Mouse (Mus musculus): ENCODE results near the gene Btc. TPM values are rescaled to one million over a fixed set of nuclear protein-coding genes. Genes with fewer than 3 reads are reported as not detected.

Btc gene
- polyA plus RNA-seq (2014; fragmentation: Nextera tagmentation; extraction: Ambion mirVana) = 1.8 and 1.9 TPM in 2 replicates

DNA sequence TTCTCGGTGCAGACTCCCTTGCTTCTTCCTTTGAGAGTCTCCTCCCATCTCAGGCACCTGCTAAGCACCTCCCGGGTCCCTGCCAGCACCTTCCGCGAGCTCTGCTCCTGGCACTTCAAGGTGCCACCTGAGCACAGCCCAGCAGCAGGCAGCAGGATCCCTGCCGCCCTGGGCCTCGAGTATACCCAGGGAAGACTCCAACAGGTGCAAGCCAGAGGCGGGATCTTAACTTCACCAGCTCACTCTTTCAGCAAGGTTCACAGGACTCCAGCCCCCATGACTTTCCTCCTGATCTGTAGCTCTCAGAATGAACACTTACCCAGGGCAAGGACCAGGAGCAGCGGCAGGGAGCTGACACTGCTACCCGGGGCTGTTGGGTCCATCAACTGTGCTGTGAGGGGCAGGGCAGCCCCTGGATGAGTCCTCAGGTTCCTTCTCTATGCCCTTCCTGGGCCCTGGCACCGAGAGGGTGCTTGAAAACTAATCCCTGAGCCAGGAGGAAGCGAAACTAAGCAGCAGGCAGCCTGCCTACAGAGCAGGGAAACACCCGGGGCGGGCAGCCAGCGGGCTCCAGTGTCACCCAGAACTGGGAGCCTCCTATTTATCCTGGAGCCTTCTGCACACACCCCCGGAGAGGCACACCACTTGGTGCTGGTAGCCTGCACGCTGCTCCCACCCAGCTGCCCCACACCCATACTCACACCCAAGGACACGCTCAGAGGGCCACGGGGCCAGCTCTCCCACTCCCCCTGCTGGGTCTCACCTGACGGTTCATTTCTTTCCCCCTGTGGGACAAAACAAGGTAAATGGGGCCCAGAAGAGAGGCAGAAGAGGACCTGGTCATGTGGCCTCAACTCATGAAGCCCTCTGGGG is at the start of gene Btc:
Btc (minus strand) TSS at position 656 of the 873 bp plus-strand sequence.
- DNase-seq (ENCODE audit: low spot score) = peak; percentile 67
- H3K27ac ChIP-seq (replicated peaks; ENCODE audit: low read depth, low read length) = 0 out of 2 replicates have a peak within 1 kb of the TSS, but pooled peaks have one; percentile 21
- no peaks in the 10 kb centered on the region for H3K9me3 ChIP-seq (ENCODE audit: control insufficient read depth, low read length)
- peak within 1 kb of the TSS; percentile 65 for H3K4me2 ChIP-seq (ENCODE audit: low read depth, low read length)
- peak; percentile 89 for ATAC-seq (ENCODE audit: low read depth)
- peak within 1 kb of the TSS; percentile 56 for H3K9ac ChIP-seq (ENCODE audit: low read depth, low read length)
- H3K4me3 ChIP-seq (ENCODE audit: low read depth, low read length) = peak within 1 kb of the TSS; percentile 40
- H3K4me1 ChIP-seq (ENCODE audit: control insufficient read depth, insufficient read depth, low read length) = no peaks in the 10 kb centered on the region
- H3K36me3 ChIP-seq (ENCODE audit: control insufficient read depth, insufficient read depth, low read length) = no peaks in the 10 kb centered on the region
- no peaks in the 10 kb centered on the region for H3K27me3 ChIP-seq (replicated peaks; ENCODE audit: control insufficient read depth, insufficient read depth, low read length)
- WGBS = 12% methylated on average over 18 of the region's 19 CpGs

DNA sequence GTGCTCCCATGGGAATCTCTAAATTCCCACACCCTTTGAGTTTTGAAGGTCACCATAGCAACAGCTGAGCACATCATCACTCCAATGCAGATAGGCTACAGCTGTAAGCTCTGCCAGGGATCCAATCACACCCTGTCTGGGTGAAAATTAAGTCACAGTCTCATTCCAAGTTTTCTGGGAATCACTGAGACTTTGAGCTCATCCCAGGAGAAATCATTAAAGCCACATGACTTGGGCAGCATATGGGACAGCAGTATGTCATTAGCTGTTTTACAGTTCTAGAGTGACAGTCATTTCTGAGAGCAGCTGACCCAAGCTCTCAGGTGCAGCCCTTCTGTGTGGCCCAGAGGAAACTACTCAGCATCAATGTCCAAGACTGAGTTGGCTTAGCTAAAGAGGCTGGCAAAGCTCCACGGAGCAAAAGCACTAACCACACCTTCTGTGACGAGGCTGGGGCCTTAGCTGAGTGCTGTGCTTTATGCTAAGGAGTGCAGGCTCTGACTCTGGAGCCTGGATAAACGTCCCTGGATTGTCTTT is 42.3 kb upstream of the Btc start:
- no peak overlapping the region for H3K4me2 ChIP-seq (ENCODE audit: low read depth, low read length)
- no peaks in the 10 kb centered on the region for H3K36me3 ChIP-seq (ENCODE audit: control insufficient read depth, insufficient read depth, low read length)
- no peaks in the 10 kb centered on the region for H3K27me3 ChIP-seq (replicated peaks; ENCODE audit: control insufficient read depth, insufficient read depth, low read length)
- ATAC-seq (ENCODE audit: low read depth) (peak; percentile 75), DNase-seq (ENCODE audit: low spot score) (peak; percentile 66)
- no peaks in the 10 kb centered on the region for H3K4me1 ChIP-seq (ENCODE audit: control insufficient read depth, insufficient read depth, low read length)
- no peak overlapping the region for H3K9ac ChIP-seq (ENCODE audit: low read depth, low read length)
- no peak overlapping the region for H3K4me3 ChIP-seq (ENCODE audit: low read depth, low read length)
- WGBS = 25% methylated on average over 3 of the region's 3 CpGs
- no peak overlapping the region for H3K27ac ChIP-seq (replicated peaks; ENCODE audit: low read depth, low read length)
- no peaks in the 10 kb centered on the region for H3K9me3 ChIP-seq (ENCODE audit: control insufficient read depth, low read length)

DNA sequence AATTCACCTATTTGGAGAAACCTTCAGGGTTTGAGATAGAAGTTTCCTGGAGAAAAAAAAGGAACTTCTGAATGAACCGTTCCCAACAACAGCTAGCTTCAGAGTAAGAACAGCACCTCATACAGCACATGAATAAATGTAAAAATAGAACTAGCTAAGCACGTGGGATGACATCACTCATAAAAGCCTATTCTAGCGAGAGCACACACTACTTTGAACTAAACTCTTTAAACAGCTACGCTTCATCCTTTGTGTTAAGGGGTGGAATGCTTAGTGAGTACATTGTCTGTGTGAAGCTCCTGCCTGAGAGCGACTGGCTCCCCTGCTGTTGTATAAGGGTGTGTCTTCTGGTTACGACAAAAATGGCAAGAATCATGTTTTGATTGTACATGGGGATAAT is 33.8 kb upstream of the Btc start:
- 60% methylated on average over 6 of the region's 6 CpGs for WGBS
- no peaks in the 10 kb centered on the region for H3K4me1 ChIP-seq (ENCODE audit: control insufficient read depth, insufficient read depth, low read length)
- no peak for ATAC-seq (ENCODE audit: low read depth)
- no peak for DNase-seq (ENCODE audit: low spot score)
- H3K4me2 ChIP-seq (ENCODE audit: low read depth, low read length) = no peak overlapping the region
- no peaks in the 10 kb centered on the region for H3K36me3 ChIP-seq (ENCODE audit: control insufficient read depth, insufficient read depth, low read length)
- no peak overlapping the region for H3K27ac ChIP-seq (replicated peaks; ENCODE audit: low read depth, low read length)
- no peak overlapping the region for H3K9ac ChIP-seq (ENCODE audit: low read depth, low read length)
- H3K27me3 ChIP-seq (replicated peaks; ENCODE audit: control insufficient read depth, insufficient read depth, low read length) = no peaks in the 10 kb centered on the region
- no peak overlapping the region for H3K4me3 ChIP-seq (ENCODE audit: low read depth, low read length)
- H3K9me3 ChIP-seq (ENCODE audit: control insufficient read depth, low read length) = no peaks in the 10 kb centered on the region

GRCm38 (mm10) chr5:91434723-91435658 is 32.2 kb upstream of the Btc start:
- no peak overlapping the region for H3K9ac ChIP-seq (ENCODE audit: low read depth, low read length)
- no peaks in the 10 kb centered on the region for H3K9me3 ChIP-seq (ENCODE audit: control insufficient read depth, low read length)
- ATAC-seq (ENCODE audit: low read depth) = no peak
- no peak overlapping the region for H3K4me2 ChIP-seq (ENCODE audit: low read depth, low read length)
- WGBS = 62% methylated on average over 6 of the region's 6 CpGs
- H3K27me3 ChIP-seq (replicated peaks; ENCODE audit: control insufficient read depth, insufficient read depth, low read length) = no peaks in the 10 kb centered on the region
- H3K4me3 ChIP-seq (ENCODE audit: low read depth, low read length) = no peak overlapping the region
- DNase-seq (ENCODE audit: low spot score) = no peak
- no peak overlapping the region for H3K27ac ChIP-seq (replicated peaks; ENCODE audit: low read depth, low read length)
- H3K4me1 ChIP-seq (ENCODE audit: control insufficient read depth, insufficient read depth, low read length) = no peaks in the 10 kb centered on the region
- H3K36me3 ChIP-seq (ENCODE audit: control insufficient read depth, insufficient read depth, low read length) = no peaks in the 10 kb centered on the region

DNA sequence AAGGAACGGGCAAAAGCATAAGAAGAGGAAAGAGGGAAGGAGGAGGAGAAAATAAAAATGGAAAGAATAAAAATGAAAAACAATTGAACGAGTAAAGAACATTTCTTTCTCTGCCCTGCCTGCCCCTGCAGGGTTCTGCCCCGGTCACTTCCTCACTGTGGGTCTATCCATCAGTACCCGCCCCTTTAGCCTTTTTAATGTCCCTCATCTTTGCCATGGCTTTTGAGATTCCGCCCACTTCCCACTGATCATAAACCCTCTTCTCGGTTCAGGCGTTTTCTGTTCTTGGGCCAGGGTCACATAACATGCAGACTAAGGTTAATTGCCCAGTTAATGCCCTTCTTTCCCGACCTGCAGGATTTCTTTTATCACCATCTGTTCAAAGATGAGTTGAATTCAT is 25.8 kb upstream of the Btc start:
- H3K4me2 ChIP-seq (ENCODE audit: low read depth, low read length) = no peak overlapping the region
- H3K4me1 ChIP-seq (ENCODE audit: control insufficient read depth, insufficient read depth, low read length) = no peaks in the 10 kb centered on the region
- H3K27ac ChIP-seq (replicated peaks; ENCODE audit: low read depth, low read length) = no peak overlapping the region
- no peaks in the 10 kb centered on the region for H3K36me3 ChIP-seq (ENCODE audit: control insufficient read depth, insufficient read depth, low read length)
- no peak overlapping the region for H3K4me3 ChIP-seq (ENCODE audit: low read depth, low read length)
- 56% methylated on average over 8 of the region's 8 CpGs for WGBS
- H3K9me3 ChIP-seq (ENCODE audit: control insufficient read depth, low read length) = no peaks in the 10 kb centered on the region
- DNase-seq (ENCODE audit: low spot score) = no peak
- H3K9ac ChIP-seq (ENCODE audit: low read depth, low read length) = no peak overlapping the region
- ATAC-seq (ENCODE audit: low read depth) = no peak
- H3K27me3 ChIP-seq (replicated peaks; ENCODE audit: control insufficient read depth, insufficient read depth, low read length) = no peaks in the 10 kb centered on the region

- no peak overlapping the region for H3K4me3 ChIP-seq (ENCODE audit: low read depth, low read length)
- H3K4me1 ChIP-seq (ENCODE audit: control insufficient read depth, insufficient read depth, low read length) = no peaks in the 10 kb centered on the region
- H3K4me2 ChIP-seq (ENCODE audit: low read depth, low read length) = no peak overlapping the region
- H3K9me3 ChIP-seq (ENCODE audit: control insufficient read depth, low read length) = no peaks in the 10 kb centered on the region
- no peaks in the 10 kb centered on the region for H3K27me3 ChIP-seq (replicated peaks; ENCODE audit: control insufficient read depth, insufficient read depth, low read length)
- DNase-seq (ENCODE audit: low spot score) = peak; percentile 6
- H3K9ac ChIP-seq (ENCODE audit: low read depth, low read length) = no peak overlapping the region
- no peaks in the 10 kb centered on the region for H3K36me3 ChIP-seq (ENCODE audit: control insufficient read depth, insufficient read depth, low read length)
- no peak for ATAC-seq (ENCODE audit: low read depth)
- no peak overlapping the region for H3K27ac ChIP-seq (replicated peaks; ENCODE audit: low read depth, low read length)
- whole genome bisulfite sequencing = 80% methylated on average over 8 of the region's 8 CpGs
Observed at GRCm38 (mm10) chr5:91413814-91414213, 11.0 kb upstream of the Btc start.

- Histone ChIP-seq H3K36me3 (ENCODE audit: control insufficient read depth, insufficient read depth, low read length) (no peaks in the 10 kb centered on the region), H3K27me3 (replicated peaks; ENCODE audit: control insufficient read depth, insufficient read depth, low read length) (no peaks in the 10 kb centered on the region), H3K4me1 (ENCODE audit: control insufficient read depth, insufficient read depth, low read length) (no peaks in the 10 kb centered on the region), H3K4me2 (ENCODE audit: low read depth, low read length) (no peak overlapping the region), H3K27ac (replicated peaks; ENCODE audit: low read depth, low read length) (no peak overlapping the region), H3K4me3 (ENCODE audit: low read depth, low read length) (no peak overlapping the region), H3K9ac (ENCODE audit: low read depth, low read length) (no peak overlapping the region), H3K9me3 (ENCODE audit: control insufficient read depth, low read length) (no peaks in the 10 kb centered on the region)
- 70% methylated on average over 5 of the region's 5 CpGs for WGBS
- no peak for DNase-seq (ENCODE audit: low spot score)
- no peak for ATAC-seq (ENCODE audit: low read depth)
Observed at GRCm38 (mm10) chr5:91404263-91404662, 1.5 kb upstream of the Btc start.

- Histone ChIP-seq H3K27ac (replicated peaks; ENCODE audit: low read depth, low read length) (no peak overlapping the region), H3K9ac (ENCODE audit: low read depth, low read length) (no peak overlapping the region), H3K27me3 (replicated peaks; ENCODE audit: control insufficient read depth, insufficient read depth, low read length) (no peaks in the 10 kb centered on the region), H3K4me3 (ENCODE audit: low read depth, low read length) (0 out of 2 replicates have a peak overlapping the region, but pooled peaks have one; percentile 40), H3K4me2 (ENCODE audit: low read depth, low read length) (peak overlapping the region; percentile 65), H3K4me1 (ENCODE audit: control insufficient read depth, insufficient read depth, low read length) (no peaks in the 10 kb centered on the region), H3K9me3 (ENCODE audit: control insufficient read depth, low read length) (no peaks in the 10 kb centered on the region), H3K36me3 (ENCODE audit: control insufficient read depth, insufficient read depth, low read length) (no peaks in the 10 kb centered on the region)
- DNase-seq (ENCODE audit: low spot score) = no peak
- 72% methylated on average over 4 of the region's 4 CpGs for WGBS
- no peak for ATAC-seq (ENCODE audit: low read depth)
Observed at GRCm38 (mm10) chr5:91403281-91403680, 487 bp upstream of the Btc start.

All from embryonic facial prominence, embryonic 14.5 days (tissue).